Mouse (Mus musculus) kidney, adult 2 months (tissue): ENCODE results near the gene Zbed4.

Experiments
- CTCF ChIP-seq: fragments of 200-500 bp; conservative IDR thresholded peaks from 2 replicates; pipeline ENCODE4 v1.5.1; 2011; ENCODE audit warnings: low read depth, mild to moderate bottlenecking, control low read depth, low read length, moderate library complexity, mixed read lengths; ENCODE audit not compliant: insufficient read depth, insufficient read length
- POLR2A ChIP-seq: fragments of 200-500 bp; IDR thresholded peaks from one replicate; pipeline ENCODE4 v1.6.1; 2011; ENCODE audit warnings: low read depth, low read length, control low read depth

- TF ChIP-seq CTCF (no peak), POLR2A (no peak)
Measured at GRCm38 (mm10) chr15:88832536-88832935, 81.1 kb downstream of the Zbed4 start.
